In the genomic region with DNA sequence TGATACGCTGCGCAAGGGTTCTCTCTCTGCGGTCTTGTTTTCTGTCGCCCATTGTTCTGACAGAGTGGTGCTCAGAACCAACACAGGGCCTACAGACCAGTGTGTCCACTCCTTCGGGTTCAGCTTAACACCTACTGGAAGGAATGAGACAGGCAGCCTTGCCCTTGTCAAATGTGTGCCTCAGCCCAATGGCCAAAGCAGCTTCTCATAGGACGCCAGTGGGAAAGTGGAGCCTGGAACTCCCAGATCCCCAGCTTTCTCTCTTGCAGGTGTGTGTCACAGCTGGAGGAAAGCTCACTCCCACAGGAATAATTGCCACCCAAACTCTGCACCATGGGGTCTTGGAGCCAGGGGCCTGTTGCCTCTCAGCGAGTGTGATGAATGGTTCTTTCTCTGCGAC, we compare ENCODE assay signal across 15 mouse cellular contexts.
"Had no signal": no experiment of that assay in that cellular context is flagged by ENCODE, and none has a peak within 500 bp of the region (broad histone marks: within the 10 kb centered on the region; RNA-seq: fewer than 3 reads in every experiment).

No protein-coding gene starts in this region.

- H3K27ac ChIP-seq: layer of hippocampus, adult 2 months; limb, embryonic 12.5 days; liver, embryonic 13.5 days; neural tube, embryonic 15.5 days had no signal

- DNase-seq: kidney, adult 18-20 months; kidney, postnatal 10 days; kidney, postnatal 4 days; liver; liver, embryonic 13.5 days; lung, adult 18-20 months; lung, postnatal 10 days; right cerebral cortex, postnatal 4 days; spleen, adult 18-20 months; thymus, adult 2 months; thymus, postnatal 25 days had no signal

- H3K4me2 ChIP-seq: liver, embryonic 13.5 days had no signal

- H3K4me3 ChIP-seq: layer of hippocampus, adult 2 months; liver, embryonic 13.5 days; myocyte had no signal

- H3K36me3 ChIP-seq: limb, embryonic 12.5 days; liver, embryonic 13.5 days; neural tube, embryonic 15.5 days had no signal

- H3K9me3 ChIP-seq: limb, embryonic 12.5 days; liver, embryonic 13.5 days; neural tube, embryonic 15.5 days had no signal

- H3K9ac ChIP-seq: limb, embryonic 12.5 days; liver, embryonic 13.5 days; neural tube, embryonic 15.5 days had no signal
